Mouse (Mus musculus): ENCODE measurements around the gene Nxph1. TPM values are rescaled to one million over a fixed set of nuclear protein-coding genes. Genes with fewer than 3 reads are reported as not detected.

The Nxph1 gene
- total and polyA plus RNA-seq, 3 experiments, result not detected

DNA sequence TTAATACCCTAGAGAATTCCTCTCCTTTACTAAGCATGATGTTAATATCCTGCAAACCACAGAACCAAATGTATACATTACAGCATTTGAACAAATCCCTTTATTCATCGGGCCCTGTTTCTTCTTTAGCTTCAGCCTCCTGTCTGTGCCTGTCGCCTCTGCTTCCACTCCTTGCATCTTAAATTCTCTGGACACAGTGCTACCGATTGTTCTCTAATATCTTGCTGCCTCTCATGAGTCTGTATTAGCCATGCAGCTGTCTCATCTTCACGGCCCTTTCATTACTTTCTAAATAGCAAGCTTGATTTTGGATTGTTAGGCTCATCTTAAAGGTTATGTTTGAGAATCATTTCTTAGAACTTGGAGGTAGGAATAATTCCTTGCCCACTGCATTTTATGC is 262.5 kb downstream of the Nxph1 start:
- Histone ChIP-seq H3K27me3 (ENCODE audit: control insufficient read depth, insufficient read depth, low read length) (no peaks in the 10 kb centered on the region), H3K79me2 (replicated peaks; ENCODE audit: control insufficient read depth, insufficient read depth, low read length) (no peaks in the 10 kb centered on the region), H3K4me3 (no peak overlapping the region), H3K27ac (no peak overlapping the region), H3K36me3 (ENCODE audit: control insufficient read depth, insufficient read depth, low read length) (no peaks in the 10 kb centered on the region), H3K9ac (ENCODE audit: low read depth, low read length) (no peak overlapping the region), H3K4me1 (ENCODE audit: control insufficient read depth, insufficient read depth, low read length) (no peaks in the 10 kb centered on the region)
- no peak for TF ChIP-seq POLR2A (IDR thresholded peaks at IDR 0.05; ENCODE audit: insufficient read depth, low read depth, low read length)
- TF ChIP-seq CTCF (IDR thresholded peaks at IDR 0.05), result no peak
- no peak for TF ChIP-seq EP300 (IDR thresholded peaks at IDR 0.05; ENCODE audit: insufficient read depth, low read depth, low read length)
- WGBS, result 74% methylated on average over 4 of the region's 4 CpGs
- intact Hi-C loops (cut with DNase I), result no loop called here
- DNase-seq, result no peak

GRCm38 (mm10) chr6:9220724-9221453 is 272.7 kb downstream of the Nxph1 start:
- no peak overlapping the region for H3K4me3 ChIP-seq
- intact Hi-C loops (cut with DNase I), result no loop called here
- H3K27ac ChIP-seq, result no peak overlapping the region
- no peak for DNase-seq
- H3K79me2 ChIP-seq (replicated peaks; ENCODE audit: control insufficient read depth, insufficient read depth, low read length), result no peaks in the 10 kb centered on the region
- no peaks in the 10 kb centered on the region for H3K27me3 ChIP-seq (ENCODE audit: control insufficient read depth, insufficient read depth, low read length)
- no peaks in the 10 kb centered on the region for H3K36me3 ChIP-seq (ENCODE audit: control insufficient read depth, insufficient read depth, low read length)
- H3K9ac ChIP-seq (ENCODE audit: low read depth, low read length), result no peak overlapping the region
- TF ChIP-seq POLR2A (IDR thresholded peaks at IDR 0.05; ENCODE audit: insufficient read depth, low read depth, low read length) (no peak), CTCF (IDR thresholded peaks at IDR 0.05) (no peak), EP300 (IDR thresholded peaks at IDR 0.05; ENCODE audit: insufficient read depth, low read depth, low read length) (no peak)
- WGBS, result 68% methylated on average over 4 of the region's 4 CpGs
- no peaks in the 10 kb centered on the region for H3K4me1 ChIP-seq (ENCODE audit: control insufficient read depth, insufficient read depth, low read length)

- no peak overlapping the region for H3K27ac ChIP-seq
- intact Hi-C loops (cut with DNase I), result loop anchor here (10.0 kb wide), 1 partner anchor 300 kb away; no protein-coding TSS in a partner anchor
- no peaks in the 10 kb centered on the region for H3K4me1 ChIP-seq (ENCODE audit: control insufficient read depth, insufficient read depth, low read length)
- H3K79me2 ChIP-seq (replicated peaks; ENCODE audit: control insufficient read depth, insufficient read depth, low read length), result no peaks in the 10 kb centered on the region
- H3K9ac ChIP-seq (ENCODE audit: low read depth, low read length), result no peak overlapping the region
- H3K4me3 ChIP-seq, result no peak overlapping the region
- no peak for DNase-seq
- H3K27me3 ChIP-seq (ENCODE audit: control insufficient read depth, insufficient read depth, low read length), result no peaks in the 10 kb centered on the region
- TF ChIP-seq CTCF (IDR thresholded peaks at IDR 0.05) (peak; percentile 42), EP300 (IDR thresholded peaks at IDR 0.05; ENCODE audit: insufficient read depth, low read depth, low read length) (no peak), POLR2A (IDR thresholded peaks at IDR 0.05; ENCODE audit: insufficient read depth, low read depth, low read length) (no peak)
- no peaks in the 10 kb centered on the region for H3K36me3 ChIP-seq (ENCODE audit: control insufficient read depth, insufficient read depth, low read length)
Measured at GRCm38 (mm10) chr6:9234802-9235201, 286.6 kb downstream of the Nxph1 start.

DNA sequence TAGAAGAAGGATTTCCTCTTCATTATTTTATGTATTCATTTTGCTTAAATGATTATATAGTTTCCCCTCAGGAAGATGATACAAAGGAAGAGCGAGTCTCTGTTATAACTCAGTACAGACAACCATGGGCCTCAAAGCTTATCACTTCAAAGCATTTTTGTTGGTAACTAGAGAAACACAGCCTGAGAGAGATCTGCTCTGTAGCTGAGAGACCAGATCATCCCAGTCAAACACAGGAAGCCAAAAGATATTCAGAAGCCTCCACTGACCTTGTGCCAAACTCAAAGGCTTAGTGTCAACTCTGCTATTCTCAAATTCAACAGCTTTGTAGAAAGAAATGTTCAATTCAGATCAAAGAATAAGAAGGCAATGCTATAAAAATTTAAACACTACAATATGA is 319.8 kb downstream of the Nxph1 start:
- Histone ChIP-seq H3K79me2 (replicated peaks; ENCODE audit: control insufficient read depth, insufficient read depth, low read length) (no peaks in the 10 kb centered on the region), H3K27me3 (ENCODE audit: control insufficient read depth, insufficient read depth, low read length) (no peaks in the 10 kb centered on the region), H3K9ac (ENCODE audit: low read depth, low read length) (no peak overlapping the region), H3K4me3 (no peak overlapping the region), H3K27ac (no peak overlapping the region), H3K4me1 (ENCODE audit: control insufficient read depth, insufficient read depth, low read length) (no peaks in the 10 kb centered on the region), H3K36me3 (ENCODE audit: control insufficient read depth, insufficient read depth, low read length) (no peaks in the 10 kb centered on the region)
- TF ChIP-seq POLR2A (IDR thresholded peaks at IDR 0.05; ENCODE audit: insufficient read depth, low read depth, low read length), result no peak
- TF ChIP-seq CTCF (IDR thresholded peaks at IDR 0.05), result no peak
- TF ChIP-seq EP300 (IDR thresholded peaks at IDR 0.05; ENCODE audit: insufficient read depth, low read depth, low read length), result no peak
- 62% methylated on average over 1 of the region's 1 CpGs for WGBS
- intact Hi-C loops (cut with DNase I), result no loop called here
- no peak for DNase-seq

Other genes with a start within 250 kb of the Nxph1 start
- gene Ica1, start 169.9 kb upstream of the Nxph1 start, total RNA-seq (2021), result 1 to 10 TPM; 7.0 to 7.8 TPM
- 3.9 and 7.4 TPM in 2 replicates for gene Ica1, start 169.9 kb upstream of the Nxph1 start, polyA plus RNA-seq (2012; rRNA removed)

Measured in heart, adult 2 months (tissue).